20 mouse cellular contexts compared by ENCODE assay signal in the genomic region with DNA sequence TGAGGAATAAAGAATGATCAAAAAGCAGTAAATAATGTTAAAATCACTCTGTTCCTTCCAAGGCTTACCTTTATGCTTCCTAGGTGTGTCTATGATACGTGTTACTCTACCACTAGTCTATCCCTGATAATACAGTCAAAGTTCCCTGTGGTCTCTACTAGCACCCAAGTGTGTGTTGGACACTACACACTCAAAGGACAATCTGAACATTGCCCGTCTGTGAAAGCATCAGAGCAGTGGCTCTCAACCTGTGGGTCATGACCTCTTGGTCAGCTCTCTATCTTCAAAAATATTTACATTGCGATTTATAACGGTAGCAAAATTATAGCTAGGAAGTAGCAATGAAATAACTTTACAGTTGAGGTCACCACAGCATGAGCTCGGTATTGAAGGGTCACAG. TPM values are rescaled to one million over a fixed set of nuclear protein-coding genes. Genes with fewer than 3 reads are reported as not detected.
"Had no signal": no experiment of that assay in that cellular context is flagged by ENCODE, and none has a peak within 500 bp of the region (broad histone marks: within the 10 kb centered on the region; RNA-seq: fewer than 3 reads in every experiment).

No protein-coding gene starts in this region.

- H3K27me3 ChIP-seq: neural tube, embryonic 13.5 days; neural tube, embryonic 15.5 days had no signal

- H3K27ac ChIP-seq: midbrain, embryonic 10.5 days; neural tube, embryonic 13.5 days; neural tube, embryonic 15.5 days had no signal

- H3K4me2 ChIP-seq: lung, embryonic 14.5 days; neural tube, embryonic 13.5 days; neural tube, embryonic 15.5 days had no signal

- H3K9ac ChIP-seq: lung, embryonic 14.5 days; neural tube, embryonic 13.5 days; neural tube, embryonic 15.5 days had no signal

- DNase-seq: lung, adult 18-20 months; lung, embryonic 14.5 days; lung, postnatal 10 days; lung, postnatal 4 days; midbrain, embryonic 14.5 days; retina, postnatal 1 day; right cerebral cortex, adult 18-20 months; right cerebral cortex, postnatal 25 days; right cerebral cortex, postnatal 4 days; spleen, adult 18-20 months; thymus, adult 18-20 months; thymus, postnatal 14 days; thymus, postnatal 36 days had no signal

- ATAC-seq: midbrain, embryonic 16.5 days had no signal

- H3K9me3 ChIP-seq: midbrain, embryonic 10.5 days; neural tube, embryonic 13.5 days; neural tube, embryonic 15.5 days had no signal

- H3K4me3 ChIP-seq: midbrain, embryonic 10.5 days; myocyte; neural tube, embryonic 13.5 days; neural tube, embryonic 15.5 days had no signal

- H3K36me3 ChIP-seq: midbrain, embryonic 10.5 days; neural tube, embryonic 13.5 days; neural tube, embryonic 15.5 days had no signal

RNA-seq across cellular contexts. Expression of a gene that starts 39.4 kb away (rescaled TPM):
- total RNA-seq: megakaryocyte, adult 5-6 weeks; megakaryocyte-erythroid progenitor cell, adult 5-6 weeks had no signal
